Mouse (Mus musculus): ENCODE data around the gene Rftn1. TPM values are rescaled to one million over a fixed set of nuclear protein-coding genes. Genes with fewer than 3 reads are reported as not detected.
A peak's percentile ranks its signal among the peaks of the same experiment; 100 is the strongest.

Gene Rftn1
- total RNA-seq, 2 experiments from 2014 or later: 13.2 to 29.8 TPM

DNA sequence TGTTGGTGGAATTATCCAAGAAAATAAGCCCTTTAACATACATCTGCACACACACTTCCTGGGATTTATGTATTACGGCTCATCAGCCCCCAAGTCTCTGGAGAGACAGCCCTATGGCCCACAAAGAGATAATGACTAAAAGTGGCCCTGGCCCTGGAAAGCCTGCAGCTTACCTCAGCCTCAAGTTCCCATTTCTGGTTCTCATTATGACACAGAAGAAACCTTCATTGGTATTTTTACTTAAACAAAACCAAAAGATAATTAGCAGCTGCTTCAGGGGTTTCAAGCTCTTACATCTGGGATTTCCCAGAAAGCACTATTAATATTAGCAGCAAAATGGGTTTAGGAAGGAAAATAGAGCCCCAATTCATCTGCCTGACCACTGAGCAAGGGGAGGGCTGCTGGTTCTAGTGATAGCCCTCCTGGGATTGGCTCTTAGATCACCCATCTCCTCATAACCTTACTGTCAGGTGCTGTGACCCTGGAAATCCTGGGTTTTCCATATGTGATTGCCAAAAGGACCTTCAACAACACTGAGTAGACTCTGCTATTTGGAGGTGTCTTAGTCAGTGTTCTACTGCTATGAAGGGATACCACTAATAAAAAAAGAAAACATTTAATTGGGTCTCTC lies 14.8 kb upstream of the Rftn1 start:
- ATAC-seq (replicated peaks; ENCODE audit: poor library complexity): 0 out of 2 replicates have a peak, but pooled peaks have one; percentile 31

DNA sequence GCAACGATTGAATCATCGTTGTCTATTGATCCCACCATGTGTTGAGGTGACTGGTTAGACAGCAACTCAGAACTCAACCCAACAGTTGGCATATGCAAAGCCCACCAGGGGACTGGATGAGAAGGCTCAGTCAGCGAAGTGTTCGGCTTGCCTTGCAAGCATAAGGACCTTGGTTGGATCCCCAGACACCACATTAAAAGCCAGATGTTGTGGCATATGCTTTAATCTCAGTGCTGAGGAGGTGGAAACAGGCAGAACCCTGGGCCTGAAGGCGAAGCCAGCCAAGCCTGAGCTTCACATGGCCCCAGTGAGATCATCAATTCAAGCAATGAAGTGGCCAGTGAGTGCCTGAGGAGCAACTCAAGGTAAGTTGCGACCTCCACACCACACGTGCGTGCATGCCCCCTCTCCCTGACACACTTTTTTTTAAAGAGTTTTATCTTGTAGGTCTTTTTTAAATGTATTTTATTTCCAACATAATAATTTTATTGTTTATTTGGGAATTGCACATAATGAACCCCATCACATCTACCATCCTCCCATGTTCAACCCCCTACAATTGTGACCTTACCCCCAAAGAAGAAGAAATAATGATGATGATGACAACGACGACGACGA lies 11.5 kb upstream of the Rftn1 start:
- ATAC-seq (replicated peaks; ENCODE audit: poor library complexity): no peak

GRCm38 (mm10) chr17:50199075-50199850 lies 8.8 kb upstream of the Rftn1 start:
- ATAC-seq (replicated peaks; ENCODE audit: poor library complexity): no peak

- no peak for ATAC-seq (replicated peaks; ENCODE audit: poor library complexity)
These were observed 7.1 kb upstream of the Rftn1 start for GRCm38 (mm10) chr17:50197572-50197971.

DNA sequence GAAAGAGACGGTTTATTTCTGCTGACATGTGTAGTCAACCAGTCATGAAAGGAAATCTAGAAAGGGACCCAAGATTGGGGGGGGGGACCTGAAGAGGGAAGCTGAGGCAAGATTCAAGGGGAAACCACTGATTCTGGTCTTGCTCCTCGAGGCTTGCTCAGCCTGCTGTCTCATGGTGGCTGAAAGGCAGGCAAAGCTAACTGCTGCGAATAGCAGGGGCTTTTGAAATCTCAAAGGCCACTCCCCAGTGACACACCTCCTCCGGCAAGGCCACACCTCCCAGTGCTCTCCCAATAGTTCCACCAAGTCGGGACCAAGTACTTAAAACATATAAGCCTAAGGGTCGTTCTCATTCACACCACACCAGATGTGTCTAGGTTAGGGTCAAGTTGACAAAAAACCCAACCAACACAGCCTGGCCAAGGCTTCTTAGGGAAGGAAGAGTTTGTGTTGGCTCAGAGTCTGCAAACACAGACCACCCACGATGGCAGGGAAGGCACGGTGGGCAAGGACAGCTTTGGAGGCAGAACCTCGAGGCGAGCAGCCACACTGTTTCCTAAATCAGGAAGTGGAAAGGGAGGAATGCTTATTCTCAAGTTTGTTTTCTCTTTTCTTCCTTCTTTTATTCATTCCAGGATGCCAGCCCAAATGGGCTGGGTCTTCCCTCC lies 5.7 kb upstream of the Rftn1 start:
- ATAC-seq (replicated peaks; ENCODE audit: poor library complexity): peak; percentile 68

GRCm38 (mm10) chr17:50195399-50195798 lies 4.9 kb upstream of the Rftn1 start:
- ATAC-seq (replicated peaks; ENCODE audit: poor library complexity): peak; percentile 53

DNA sequence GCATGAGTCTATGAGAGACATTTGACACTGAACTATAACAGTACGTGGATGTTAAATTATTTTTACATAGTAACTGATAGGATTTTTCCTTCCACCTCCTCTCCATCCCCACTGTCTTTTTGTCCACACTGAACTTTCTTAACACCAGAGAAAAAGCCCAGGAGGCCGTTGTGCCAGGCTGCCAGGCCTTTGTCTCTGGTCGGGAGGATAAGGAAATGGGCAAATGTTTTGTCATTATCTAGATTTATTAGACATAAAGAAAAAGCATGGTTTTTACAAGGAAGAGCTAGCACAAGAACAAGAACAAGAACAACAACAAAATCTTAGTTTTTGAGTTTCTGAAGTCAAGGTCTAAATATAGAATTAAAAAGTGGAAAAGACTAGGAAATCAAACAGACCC lies 4.1 kb upstream of the Rftn1 start:
- no peak for ATAC-seq (replicated peaks; ENCODE audit: poor library complexity)

- no peak for ATAC-seq (replicated peaks; ENCODE audit: poor library complexity)
These were observed 3.2 kb upstream of the Rftn1 start for GRCm38 (mm10) chr17:50193653-50194052.

GRCm38 (mm10) chr17:50192376-50192940 lies 2.0 kb upstream of the Rftn1 start:
- ATAC-seq (replicated peaks; ENCODE audit: poor library complexity): peak; percentile 24

- no peak for ATAC-seq (replicated peaks; ENCODE audit: poor library complexity)
These were observed 964 bp upstream of the Rftn1 start for GRCm38 (mm10) chr17:50191318-50191957.

DNA sequence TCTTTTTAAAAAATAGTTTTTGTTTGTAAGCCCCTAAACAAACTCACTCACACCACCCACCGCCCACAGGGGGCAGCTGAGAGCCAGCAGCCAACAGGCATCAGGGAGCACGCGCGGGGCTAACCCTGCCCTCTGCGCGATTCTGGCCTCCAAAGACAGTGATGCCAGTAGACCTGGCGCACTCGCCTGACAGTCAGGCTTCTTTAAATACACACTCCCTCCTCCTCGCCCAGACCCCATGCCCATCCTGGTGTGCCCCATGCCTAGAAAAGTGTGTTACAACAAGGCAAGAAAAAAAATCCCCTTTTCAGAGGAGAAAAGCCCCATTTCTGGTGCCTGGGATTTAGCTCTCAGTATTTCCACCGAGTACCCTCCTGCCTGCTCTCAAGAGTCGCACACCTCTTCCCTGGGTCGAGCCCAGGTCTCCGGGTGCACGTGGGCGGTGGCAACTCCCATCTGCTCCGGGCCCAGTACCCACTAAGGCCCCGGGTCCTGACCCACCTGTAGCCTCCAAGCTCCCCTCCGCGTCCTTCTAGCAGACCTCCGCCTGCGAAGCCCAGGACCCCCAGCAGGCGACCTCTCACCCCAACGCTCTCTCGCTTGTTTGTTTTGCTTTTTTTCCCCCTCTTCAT lies 977 bp downstream of the Rftn1 start:
- ATAC-seq (replicated peaks; ENCODE audit: poor library complexity): peak; percentile 84

GRCm38 (mm10) chr17:50188662-50189345 lies 1.7 kb downstream of the Rftn1 start:
- peak; percentile 0; the same call in 1 of the 2 replicates for ATAC-seq (replicated peaks; ENCODE audit: poor library complexity)

GRCm38 (mm10) chr17:50185616-50186015 lies 4.9 kb downstream of the Rftn1 start:
- no peak for ATAC-seq (replicated peaks; ENCODE audit: poor library complexity)

DNA sequence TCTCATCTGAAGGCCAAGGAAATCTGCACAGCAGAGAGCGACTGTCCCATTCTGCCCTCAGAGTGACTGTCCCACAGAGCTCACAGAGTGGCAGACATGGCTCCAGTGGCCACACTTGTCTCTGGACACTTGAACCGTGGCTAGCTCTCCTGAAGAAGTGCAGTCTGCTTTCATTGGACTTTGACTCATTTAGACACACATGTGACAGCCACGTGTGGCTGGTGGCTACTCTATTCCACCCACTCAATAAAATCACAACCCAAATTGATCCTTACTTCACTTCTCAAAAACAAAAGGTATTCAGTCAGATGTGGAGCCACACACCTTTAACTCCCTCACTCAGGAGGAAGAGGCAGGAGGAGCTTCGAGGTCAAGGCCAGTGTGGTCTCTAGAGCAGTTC lies 5.4 kb downstream of the Rftn1 start:
- ATAC-seq (replicated peaks; ENCODE audit: poor library complexity): no peak

DNA sequence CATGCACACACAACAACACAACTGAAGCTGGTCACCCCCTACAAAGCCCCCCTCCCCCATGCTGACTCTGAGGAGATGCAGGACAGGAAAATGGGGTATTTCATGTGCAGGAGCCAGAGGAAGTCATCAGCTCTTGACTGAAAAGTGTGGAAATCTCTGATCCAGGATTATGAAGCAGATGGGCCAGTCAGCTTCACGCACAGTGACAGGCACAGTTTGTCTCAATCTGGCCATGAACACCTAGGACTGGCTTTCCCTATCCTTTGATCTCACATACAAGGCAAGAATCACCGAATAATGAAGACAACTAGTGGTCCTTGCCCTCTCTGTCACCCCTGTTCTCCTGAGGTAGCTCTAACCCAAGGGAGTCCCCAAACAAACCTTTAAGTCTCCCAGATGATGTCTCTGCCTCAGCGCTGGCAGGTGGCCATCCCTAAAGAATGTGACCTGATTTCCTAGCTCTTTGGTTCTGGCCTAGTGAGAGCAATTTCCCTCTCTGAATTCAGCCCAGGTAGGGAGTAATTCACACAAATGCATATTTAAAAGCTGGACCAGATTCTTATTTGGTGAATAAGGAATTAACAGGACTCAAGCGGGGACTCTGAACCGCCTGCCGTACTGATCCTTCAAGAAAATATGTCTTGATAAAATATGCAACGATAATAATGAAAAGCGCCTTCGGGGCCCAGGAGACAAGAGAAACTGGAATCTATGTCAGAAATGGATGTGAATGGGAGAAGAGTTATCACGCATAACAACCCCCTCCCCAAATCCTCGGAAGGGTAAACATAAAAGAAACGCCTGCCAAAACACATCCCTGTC lies 6.0 kb downstream of the Rftn1 start:
- ATAC-seq (replicated peaks; ENCODE audit: poor library complexity): no peak

GRCm38 (mm10) chr17:50183300-50183699 lies 7.2 kb downstream of the Rftn1 start:
- ATAC-seq (replicated peaks; ENCODE audit: poor library complexity): no peak

DNA sequence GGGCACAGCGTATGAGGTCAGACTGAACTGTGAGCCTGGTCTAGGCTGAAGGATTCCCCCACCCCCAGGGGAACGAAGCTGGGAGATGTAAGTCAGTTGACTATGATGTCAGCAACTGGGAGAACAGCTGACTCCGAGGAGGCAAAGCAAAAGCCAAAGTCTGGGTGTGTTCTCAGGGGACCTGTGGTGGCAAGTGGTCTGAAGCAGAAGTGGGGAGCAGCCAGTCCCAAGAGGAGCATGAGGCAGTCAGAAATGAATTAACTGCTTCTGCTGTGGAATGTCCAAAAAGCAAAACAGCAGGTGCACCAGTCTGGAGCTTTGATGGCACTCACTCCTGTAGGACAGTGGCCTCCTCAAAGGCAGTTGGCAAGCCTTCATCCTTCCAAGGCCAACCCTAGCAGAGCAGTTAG lies 7.9 kb downstream of the Rftn1 start:
- ATAC-seq (replicated peaks; ENCODE audit: poor library complexity): no peak

DNA sequence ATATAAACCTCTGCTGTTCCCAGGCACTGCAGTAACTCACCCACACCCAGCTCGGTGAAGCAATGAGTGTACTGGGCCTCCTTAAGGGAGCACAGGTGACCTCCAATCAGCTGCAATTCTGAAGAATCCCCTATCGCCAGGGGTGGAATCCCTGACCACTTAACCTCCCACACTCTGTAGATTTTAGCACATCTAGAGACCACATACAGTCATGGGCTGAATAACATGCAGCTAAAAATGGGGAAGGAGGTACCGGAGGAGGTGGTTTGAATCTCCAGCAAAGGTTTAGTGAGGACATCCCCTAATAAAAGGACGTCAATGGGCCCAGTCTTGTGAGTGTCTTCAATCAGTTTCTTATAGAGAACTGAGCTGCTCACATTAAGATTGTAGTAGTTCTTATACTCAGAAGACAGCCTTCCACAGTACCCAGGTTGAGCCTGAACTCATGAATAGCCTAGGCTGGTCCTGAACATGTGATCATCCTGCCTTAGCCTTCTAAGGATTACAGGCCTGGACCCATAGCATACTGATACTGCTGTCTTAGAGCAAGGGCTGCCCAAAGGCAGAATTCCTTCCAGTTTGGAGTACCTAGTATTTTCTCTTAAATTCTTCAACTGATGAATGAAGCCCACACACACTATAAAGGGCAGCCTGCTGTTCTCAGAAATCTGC lies 9.4 kb downstream of the Rftn1 start:
- ATAC-seq (replicated peaks; ENCODE audit: poor library complexity): 0 out of 2 replicates have a peak, but pooled peaks have one; percentile 27
